ENCODE assay signal across 8 mouse cellular contexts in the genomic region with DNA sequence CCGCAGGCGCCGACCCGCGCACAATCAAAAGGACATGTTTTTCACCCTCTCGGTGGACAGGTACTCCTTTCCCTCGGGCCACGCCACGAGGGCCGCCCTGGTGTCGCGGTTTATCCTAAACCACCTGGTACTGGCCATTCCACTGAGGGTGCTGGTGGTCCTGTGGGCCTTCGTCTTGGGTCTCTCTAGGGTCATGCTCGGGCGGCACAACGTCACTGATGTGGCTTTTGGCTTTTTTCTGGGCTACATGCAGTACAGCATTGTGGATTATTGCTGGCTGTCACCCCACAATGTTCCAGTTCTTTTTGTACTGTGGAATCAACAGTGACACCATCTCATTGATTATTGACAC. TPM values are rescaled to one million over a fixed set of nuclear protein-coding genes. Genes with fewer than 3 reads are reported as not detected.
DNase-seq lines count a peak whose midpoint lies in the region; ATAC-seq and TF ChIP-seq lines count a peak whose summit lies in the region.

No protein-coding gene starts in this region.

- H3K27me3 ChIP-seq in liver, adult 2 months (ENCODE audit: control insufficient read depth, insufficient read depth, low read length), result no peaks in the 10 kb centered on the region
- peaks cover 15% of the 10 kb centered on the region for H3K27me3 ChIP-seq in embryonic facial prominence, embryonic 13.5 days
- no peaks in the 10 kb centered on the region for H3K27me3 ChIP-seq in intestine, embryonic 15.5 days (replicated peaks)
- peaks cover 13% of the 10 kb centered on the region for H3K27me3 ChIP-seq in myocyte (ENCODE audit: control insufficient read depth, insufficient read depth, insufficient read length)

- 0 out of 2 replicates have a peak, but pooled peaks have one; percentile 52 for ATAC-seq in embryonic facial prominence, embryonic 13.5 days (ENCODE audit: insufficient number of reproducible peaks, insufficient read depth, low FRiP score, low TSS enrichment, low read depth)
- ATAC-seq in intestine, embryonic 15.5 days, result no peak

- no peak for TF ChIP-seq POLR2A in liver, adult 2 months (IDR thresholded peaks at IDR 0.05; ENCODE audit: extremely low read depth, insufficient read depth, low read length)
- TF ChIP-seq POLR2A in myocyte (IDR thresholded peaks at IDR 0.05; ENCODE audit: insufficient read length, low read depth), result no peak

- H3K4me3 ChIP-seq in liver, adult 2 months (ENCODE audit: insufficient read depth, low read depth, low read length), result peak overlapping the region; percentile 80
- H3K4me3 ChIP-seq in embryonic facial prominence, embryonic 13.5 days, result peak overlapping the region; percentile 81
- peak overlapping the region; percentile 85 for H3K4me3 ChIP-seq in intestine, embryonic 15.5 days (replicated peaks)
- peak overlapping the region; percentile 12 for H3K4me3 ChIP-seq in myocyte

- H3K36me3 ChIP-seq in liver, adult 2 months (ENCODE audit: control insufficient read depth, insufficient read depth, low read length), result no peaks in the 10 kb centered on the region
- H3K36me3 ChIP-seq in embryonic facial prominence, embryonic 13.5 days, result no peaks in the 10 kb centered on the region
- no peaks in the 10 kb centered on the region for H3K36me3 ChIP-seq in intestine, embryonic 15.5 days
- no peaks in the 10 kb centered on the region for H3K36me3 ChIP-seq in myocyte (ENCODE audit: control insufficient read depth, insufficient read depth)

- H3K4me1 ChIP-seq in liver, adult 2 months (ENCODE audit: control insufficient read depth, insufficient read depth, low read length), result peaks cover 9% of the 10 kb centered on the region; the same call in 1 of the 2 replicates
- peaks cover 21% of the 10 kb centered on the region for H3K4me1 ChIP-seq in embryonic facial prominence, embryonic 13.5 days
- 0 out of 2 replicates have a peak, but pooled peaks cover 10% of the 10 kb centered on the region for H3K4me1 ChIP-seq in intestine, embryonic 15.5 days (replicated peaks)

- no peak overlapping the region for H3K27ac ChIP-seq in liver, adult 2 months (replicated peaks; ENCODE audit: insufficient read depth, low read depth, low read length)
- H3K27ac ChIP-seq in embryonic facial prominence, embryonic 13.5 days, result no peak overlapping the region
- H3K27ac ChIP-seq in intestine, embryonic 15.5 days, result no peak overlapping the region

- H3K9me3 ChIP-seq in embryonic facial prominence, embryonic 13.5 days, result no peaks in the 10 kb centered on the region
- H3K9me3 ChIP-seq in intestine, embryonic 15.5 days, result no peaks in the 10 kb centered on the region

- H3ac ChIP-seq in myocyte (ENCODE audit: control insufficient read depth, insufficient read length), result peak overlapping the region; percentile 4

- peak overlapping the region; percentile 95 for H3K4me2 ChIP-seq in embryonic facial prominence, embryonic 13.5 days
- H3K4me2 ChIP-seq in intestine, embryonic 15.5 days (replicated peaks), result peak overlapping the region; percentile 89
- peak overlapping the region; percentile 69 for H3K4me2 ChIP-seq in myocyte (ENCODE audit: low read depth)

- H3K79me2 ChIP-seq in liver, adult 2 months (ENCODE audit: control insufficient read depth, insufficient read depth, low read length), result 0 out of 2 replicates have a peak, but pooled peaks cover 4% of the 10 kb centered on the region
- H3K79me2 ChIP-seq in myocyte (ENCODE audit: control insufficient read depth, insufficient read depth), result no peaks in the 10 kb centered on the region

- TF ChIP-seq CTCF in liver, adult 2 months (IDR thresholded peaks at IDR 0.05; ENCODE audit: low read depth, low read length), result no peak

- no peak for DNase-seq in liver, adult 2 months (ENCODE audit: extremely low read depth, low read depth, low spot score)
- DNase-seq in liver, result no peak
- DNase-seq in adrenal gland, postnatal 4 days (ENCODE audit: low spot score in 2 of 2), result no peak
- DNase-seq in kidney, adult 11 months, result no peak
- DNase-seq in urinary bladder, postnatal 25 days (ENCODE audit: low spot score), result no peak

- H3K9ac ChIP-seq in liver, adult 2 months (ENCODE audit: low read depth, low read length), result peak overlapping the region; percentile 87
- H3K9ac ChIP-seq in embryonic facial prominence, embryonic 13.5 days, result peak overlapping the region; percentile 84
- H3K9ac ChIP-seq in intestine, embryonic 15.5 days, result peak overlapping the region; percentile 77

- 10% methylated on average over 16 of the region's 16 CpGs for WGBS in liver, adult 2 months
- WGBS in embryonic facial prominence, embryonic 13.5 days, result 5% methylated on average over 16 of the region's 16 CpGs
- 8% methylated on average over 16 of the region's 16 CpGs for WGBS in intestine, embryonic 15.5 days

TF ChIP-seq in myocyte, 11 proteins besides CTCF, POLR2A, EP300 and RAD21:
- no peak for TF ChIP-seq REST (IDR thresholded peaks at IDR 0.05; ENCODE audit: insufficient read depth, insufficient read length)
- TF ChIP-seq CEBPB (IDR thresholded peaks at IDR 0.05; ENCODE audit: insufficient read depth, poor library complexity, severe bottlenecking), result no peak
- TF ChIP-seq E2F4 (IDR thresholded peaks at IDR 0.05; ENCODE audit: insufficient read depth), result no peak
- no peak for TF ChIP-seq TCF12 (IDR thresholded peaks at IDR 0.05; ENCODE audit: insufficient read depth, poor library complexity, severe bottlenecking)
- no peak for TF ChIP-seq TCF3 (IDR thresholded peaks at IDR 0.05; ENCODE audit: insufficient read length, low read depth)
- TF ChIP-seq USF1 (IDR thresholded peaks at IDR 0.05; ENCODE audit: low read depth), result no peak
- no peak for TF ChIP-seq POLR2AphosphoS2 (IDR thresholded peaks at IDR 0.05; ENCODE audit: insufficient read length, low read depth)
- no peak for TF ChIP-seq SRF (IDR thresholded peaks at IDR 0.05; ENCODE audit: control insufficient read depth, insufficient read length, low read depth)
- no peak for TF ChIP-seq MYOD1 (IDR thresholded peaks at IDR 0.05; ENCODE audit: control insufficient read depth in 1 of 3, insufficient read length in 2 of 3, low read depth in 2 of 3)
- no peak for TF ChIP-seq MAX (IDR thresholded peaks at IDR 0.05; ENCODE audit: low read depth)
- TF ChIP-seq MYOG (IDR thresholded peaks at IDR 0.05; ENCODE audit: control insufficient read depth in 1 of 3, insufficient read depth in 1 of 3, insufficient read length in 2 of 3, low read depth in 2 of 3), result no peak
TF ChIP-seq in myocyte: peak in this region for 0.

RNA-seq across cellular contexts. Expression of a gene that starts 0.8 kb away (rescaled TPM):
- 6.9 and 7.2 TPM in 2 replicates for total RNA-seq in liver, adult 2 months (2014; rRNA removed)
- 8.3 and 9.4 TPM in 2 replicates for polyA plus RNA-seq in liver, adult 2 months (2012; rRNA removed)
- polyA plus RNA-seq in embryonic facial prominence, embryonic 13.5 days (2015; fragmentation: Nextera tagmentation; extraction: Ambion mirVana), result 6.4 and 6.8 TPM in 2 replicates
- 12.3 and 12.6 TPM in 2 replicates for polyA plus RNA-seq in intestine, embryonic 15.5 days (2015; fragmentation: Nextera tagmentation; extraction: Ambion mirVana)
- 1.1 TPM for polyA plus RNA-seq in myocyte (2012; fragmentation: generic; extraction: Trizol)
- total RNA-seq in adrenal gland, postnatal 4 days (2021), result 10 to 100 TPM; 22.7 to 26.9 TPM

RNA-seq across cellular contexts. Expression of a gene that starts 3.1 kb away (rescaled TPM):
- total RNA-seq in liver, adult 2 months (2014; rRNA removed), result 1.8 and 1.9 TPM in 2 replicates
- polyA plus RNA-seq in liver, adult 2 months (2012; rRNA removed), result 2.8 and 3.4 TPM in 2 replicates
- polyA plus RNA-seq in embryonic facial prominence, embryonic 13.5 days (2015; fragmentation: Nextera tagmentation; extraction: Ambion mirVana), result 0.30 and 0.77 TPM in 2 replicates
- polyA plus RNA-seq in intestine, embryonic 15.5 days (2015; fragmentation: Nextera tagmentation; extraction: Ambion mirVana), result 1.1 and 1.2 TPM in 2 replicates
- polyA plus RNA-seq in myocyte (2012; fragmentation: generic; extraction: Trizol), result 0.16 TPM
- total RNA-seq in adrenal gland, postnatal 4 days (2021), result 1 to 10 TPM; 6.3 to 6.4 TPM

RNA-seq across cellular contexts. Expression of a gene that starts 25.6 kb away (rescaled TPM):
- 33.5 and 37.3 TPM in 2 replicates for total RNA-seq in liver, adult 2 months (2014; rRNA removed)
- 6.8 and 8.6 TPM in 2 replicates for polyA plus RNA-seq in liver, adult 2 months (2012; rRNA removed)
- polyA plus RNA-seq in embryonic facial prominence, embryonic 13.5 days (2015; fragmentation: Nextera tagmentation; extraction: Ambion mirVana), result 45.4 and 47.6 TPM in 2 replicates
- polyA plus RNA-seq in intestine, embryonic 15.5 days (2015; fragmentation: Nextera tagmentation; extraction: Ambion mirVana), result 29.7 and 29.9 TPM in 2 replicates
- polyA plus RNA-seq in myocyte (2012; fragmentation: generic; extraction: Trizol), result 9.2 TPM
- total RNA-seq in adrenal gland, postnatal 4 days (2021), result 10 to 100 TPM; 44.8 to 46.0 TPM

Comparison
In these comparisons a context has a peak if more than half of its experiments do, and no peak if none do; other contexts are left out.
1. H3K4me3 ChIP-seq: peak in every context shown above with its lines; median percentile 85 in intestine, embryonic 15.5 days; 81 in embryonic facial prominence, embryonic 13.5 days; 80 in liver, adult 2 months; 12 in myocyte.